Mouse (Mus musculus) adrenal gland, adult 10 weeks (tissue): ENCODE results near the gene Rsg1. TPM values are rescaled to one million over a fixed set of nuclear protein-coding genes. Genes with fewer than 3 reads are reported as not detected.

ENCODE experiments used
- polyA plus RNA-seq: library from polyadenylated mRNA; stranded (reverse); fragments of 350-450 nt; fragmentation: Illumina TruSeq; extraction: RNeasy Lipid Tissue Mini Kit (QIAGEN cat#74804); gene quantifications from one replicate; pipeline ENCODE4 v1.2.3, GENCODE M21; 2014; ENCODE audit warnings: low read depth, low replicate concordance

The Rsg1 gene
- 0.76 TPM for polyA plus RNA-seq

GRCm38 (mm10) chr4:141213770-141214336 is at the start of gene Rsg1:
Rsg1 (plus strand) TSS chr4:141213956.

GRCm38 (mm10) chr4:141239388-141240125 is 25.8 kb downstream of the Rsg1 start, which contains the start of gene Arhgef19:
Arhgef19 (plus strand) TSS chr4:141239499.

Other genes starting within 250 kb of the Rsg1 start
- 2.0 TPM for gene Atp13a2, start 227.1 kb upstream of the Rsg1 start, polyA plus RNA-seq
- not detected for gene Mfap2, start 203.5 kb upstream of the Rsg1 start, polyA plus RNA-seq
- 1.5 TPM for gene Crocc, start 153.4 kb upstream of the Rsg1 start, polyA plus RNA-seq
- 7.5 TPM for gene Necap2, start 135.6 kb upstream of the Rsg1 start, polyA plus RNA-seq
- not detected for gene Spata21, start 125.6 kb upstream of the Rsg1 start, polyA plus RNA-seq
- 28.2 TPM for gene Szrd1, start 74.2 kb upstream of the Rsg1 start, polyA plus RNA-seq
- 7.3 TPM for gene Fbxo42, start 66.0 kb upstream of the Rsg1 start, polyA plus RNA-seq
- 1.2 TPM for gene Arhgef19, start 25.5 kb downstream of the Rsg1 start, polyA plus RNA-seq
- gene Epha2, start 87.3 kb downstream of the Rsg1 start, polyA plus RNA-seq, result 0.70 TPM
- not detected for gene Fam131c, start 154.3 kb downstream of the Rsg1 start, polyA plus RNA-seq
- gene Clcnka, start 184.8 kb downstream of the Rsg1 start, polyA plus RNA-seq, result not detected
- gene Clcnkb, start 202.1 kb downstream of the Rsg1 start, polyA plus RNA-seq, result not detected
- not detected for gene Hspb7, start 206.8 kb downstream of the Rsg1 start, polyA plus RNA-seq
- gene Srarp, start 222.1 kb downstream of the Rsg1 start, polyA plus RNA-seq, result not detected
- not detected for gene Zbtb17, start 230.7 kb downstream of the Rsg1 start, polyA plus RNA-seq